Mouse (Mus musculus): ENCODE data around the gene Dennd1c.
"Not testable (repeated sequence)": the region's sequence is repeated elsewhere in the genome, so short reads cannot be mapped to it uniquely, and the experiment has no call there.

The Dennd1c gene

DNA sequence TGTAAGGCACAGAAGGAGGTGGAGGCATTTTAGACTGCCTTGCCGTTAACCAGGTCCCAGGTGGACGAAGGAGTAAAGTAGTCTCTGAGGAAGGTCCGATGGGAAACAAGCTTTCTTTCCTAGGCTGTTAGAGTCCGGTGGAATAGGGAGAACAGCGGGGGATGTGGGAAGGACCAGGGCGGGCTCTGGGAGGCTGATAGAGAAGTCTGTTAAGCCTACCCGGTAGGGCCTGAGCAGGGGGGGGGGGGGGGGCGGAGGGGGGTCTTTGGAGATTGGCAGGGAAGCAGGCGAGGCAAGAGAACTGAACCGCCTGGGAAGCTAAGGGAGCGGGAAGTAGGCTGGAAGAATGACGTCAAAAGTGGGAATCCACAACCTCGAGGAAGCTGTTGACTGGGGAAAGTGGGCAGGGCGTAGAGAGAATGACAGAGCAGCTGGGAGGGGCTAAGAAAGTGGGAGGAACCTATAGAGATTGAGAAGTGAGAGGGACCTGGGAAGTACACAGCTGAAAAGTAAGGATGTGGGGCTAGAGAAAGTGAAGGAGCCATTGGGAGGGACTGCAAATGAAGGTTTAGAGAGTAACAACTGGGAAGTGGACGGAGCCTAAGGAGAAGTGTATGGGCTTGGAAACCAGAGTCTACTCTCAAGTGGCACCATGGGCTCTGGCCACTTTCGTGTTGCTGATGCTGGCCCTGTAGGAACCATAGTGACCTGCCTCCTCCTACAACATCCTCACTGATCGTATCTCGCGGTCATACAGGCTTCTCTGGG lies 17.7 kb upstream of the Dennd1c start:
- DNase-seq (ENCODE audit: low spot score): peak; percentile 6

DNA sequence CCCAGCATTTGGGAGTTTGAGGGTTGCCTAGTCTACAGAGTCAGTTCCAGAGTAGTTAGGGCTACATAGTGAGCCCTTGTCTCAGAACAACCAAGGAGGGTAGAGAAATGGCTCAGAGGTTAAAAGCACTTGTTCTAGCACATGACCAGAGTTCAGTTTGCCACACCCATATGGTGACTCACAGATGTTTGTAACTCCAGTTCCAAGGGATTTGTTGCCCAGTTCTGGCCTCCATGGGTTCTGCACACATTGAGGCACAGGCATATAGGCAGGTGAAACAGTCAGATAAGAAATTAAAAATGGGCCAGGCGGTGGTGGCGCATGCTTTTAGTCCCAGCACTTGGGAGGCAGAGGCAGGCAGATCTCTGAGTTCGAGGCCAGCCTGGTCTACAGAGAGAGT lies 15.9 kb upstream of the Dennd1c start:
- DNase-seq (ENCODE audit: low spot score): no peak

DNA sequence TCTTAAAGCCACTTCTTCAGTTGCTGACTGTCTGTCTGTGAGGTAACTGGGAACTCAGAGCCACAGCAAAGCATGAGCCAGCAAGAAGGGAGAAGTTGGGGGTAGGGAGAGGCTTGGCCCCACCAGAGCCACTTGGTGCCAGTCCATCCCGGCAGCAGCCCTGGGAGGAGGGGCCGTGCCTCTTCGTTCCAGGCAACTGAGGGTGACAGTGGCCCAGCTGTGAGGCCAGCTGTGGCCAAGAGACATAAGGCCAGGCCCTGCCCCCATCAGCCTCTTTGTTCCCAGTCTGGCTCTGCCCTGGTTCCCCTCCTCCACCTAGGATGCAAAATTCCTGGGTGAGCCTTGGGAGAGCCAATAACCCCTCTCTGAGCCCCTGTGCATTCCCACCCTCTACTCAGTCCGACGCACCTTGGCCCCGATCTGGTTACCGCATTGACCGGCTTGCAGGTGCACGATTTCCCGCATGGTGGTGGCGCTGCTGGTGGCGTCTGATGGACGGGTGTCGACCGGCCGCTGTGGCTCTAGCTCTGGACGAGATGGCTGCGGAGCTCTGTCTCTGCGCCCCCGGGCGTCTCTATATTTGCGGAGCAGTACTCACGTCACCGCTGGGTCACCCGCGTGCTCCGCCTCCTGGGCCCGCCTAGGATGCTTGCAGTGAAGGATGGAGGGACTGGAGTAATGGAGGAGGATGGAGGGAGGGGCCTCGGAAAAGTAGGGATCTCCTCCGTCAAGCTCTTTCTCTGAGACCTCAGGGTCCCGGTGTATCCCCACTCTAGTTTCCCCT lies 8.9 kb upstream of the Dennd1c start, which contains the start of gene Tubb4a:
Gene Tubb4a (minus strand): TSS at position 734 of the 784 bp plus-strand sequence.
- DNase-seq (ENCODE audit: low spot score): no peak

DNA sequence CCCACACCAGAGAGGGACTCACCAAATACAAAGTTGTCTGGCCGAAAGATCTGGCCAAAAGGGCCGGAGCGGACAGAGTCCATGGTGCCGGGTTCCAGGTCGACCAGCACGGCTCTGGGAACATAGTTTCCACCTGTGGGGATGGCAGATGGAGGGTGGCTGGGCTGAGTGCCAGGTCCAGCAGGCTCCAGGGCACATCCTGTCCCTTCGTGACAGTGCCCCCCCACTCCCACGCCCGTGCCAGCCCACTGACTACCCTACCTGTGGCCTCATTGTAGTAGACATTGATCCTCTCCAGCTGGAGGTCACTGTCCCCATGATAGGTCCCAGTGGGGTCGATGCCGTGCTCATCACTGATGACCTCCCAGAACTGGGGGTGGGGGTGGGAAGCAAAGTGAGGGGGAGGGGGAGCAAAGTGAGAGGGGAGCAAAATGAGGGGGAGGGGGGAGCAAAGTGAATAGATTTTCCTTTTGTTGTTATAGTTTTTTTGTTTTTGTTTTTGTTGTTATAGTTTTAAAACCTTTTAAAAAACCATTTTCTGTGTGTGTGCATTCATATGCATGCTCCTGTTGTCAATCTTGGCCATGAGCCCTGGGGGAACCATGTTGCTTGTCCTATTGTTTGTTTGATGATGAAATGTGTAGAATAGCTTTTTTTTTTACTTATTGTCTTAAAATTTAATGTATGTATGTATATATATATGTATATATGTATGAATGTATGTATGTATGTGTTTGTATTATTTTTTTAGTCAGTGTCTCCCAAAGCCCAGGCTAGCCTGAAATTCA lies 7.8 kb upstream of the Dennd1c start:
- DNase-seq (ENCODE audit: low spot score): no peak

DNA sequence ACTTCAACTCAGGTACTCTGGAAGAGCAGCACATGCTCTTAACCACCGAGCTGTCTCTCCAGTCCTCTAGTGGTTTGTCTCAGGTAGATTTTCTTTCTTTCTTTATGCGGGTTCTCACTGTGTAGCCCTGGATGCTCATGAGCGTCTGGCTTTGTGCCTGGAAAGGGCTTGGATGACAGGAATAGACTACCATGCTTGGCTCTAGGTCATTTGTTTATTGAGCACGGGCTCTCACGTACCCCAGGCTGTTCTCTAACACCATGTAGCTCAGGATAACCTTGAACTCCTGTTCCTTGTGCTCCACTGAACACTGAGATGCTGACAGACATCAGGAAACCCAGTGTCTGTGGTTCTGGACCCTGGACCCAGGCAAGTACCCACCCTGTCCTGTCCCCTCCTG lies 4.2 kb upstream of the Dennd1c start:
- no peak for DNase-seq (ENCODE audit: low spot score)

DNA sequence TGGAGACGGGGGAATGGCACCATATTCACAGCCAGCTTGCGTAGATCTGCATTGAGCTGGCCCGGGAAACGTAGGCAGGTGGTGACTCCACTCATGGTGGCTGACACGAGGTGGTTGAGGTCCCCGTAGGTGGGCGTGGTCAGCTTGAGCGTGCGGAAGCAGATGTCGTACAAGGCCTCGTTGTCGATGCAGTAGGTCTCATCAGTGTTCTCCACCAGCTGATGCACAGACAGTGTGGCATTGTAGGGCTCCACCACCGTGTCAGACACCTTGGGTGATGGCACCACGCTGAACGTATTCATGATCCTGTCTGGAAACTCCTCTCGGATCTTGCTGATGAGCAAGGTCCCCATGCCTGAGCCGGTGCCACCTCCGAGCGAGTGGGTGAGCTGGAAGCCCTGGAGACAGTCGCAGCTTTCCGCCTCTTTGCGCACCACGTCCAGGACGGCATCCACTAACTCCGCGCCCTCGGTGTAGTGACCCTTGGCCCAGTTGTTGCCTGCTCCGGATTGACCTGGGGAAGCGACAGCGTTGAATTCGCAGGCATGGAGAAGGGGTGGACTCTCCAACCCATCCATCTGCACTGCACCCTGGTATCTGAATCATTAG lies 3.0 kb upstream of the Dennd1c start:
- DNase-seq (ENCODE audit: low spot score): no peak

DNA sequence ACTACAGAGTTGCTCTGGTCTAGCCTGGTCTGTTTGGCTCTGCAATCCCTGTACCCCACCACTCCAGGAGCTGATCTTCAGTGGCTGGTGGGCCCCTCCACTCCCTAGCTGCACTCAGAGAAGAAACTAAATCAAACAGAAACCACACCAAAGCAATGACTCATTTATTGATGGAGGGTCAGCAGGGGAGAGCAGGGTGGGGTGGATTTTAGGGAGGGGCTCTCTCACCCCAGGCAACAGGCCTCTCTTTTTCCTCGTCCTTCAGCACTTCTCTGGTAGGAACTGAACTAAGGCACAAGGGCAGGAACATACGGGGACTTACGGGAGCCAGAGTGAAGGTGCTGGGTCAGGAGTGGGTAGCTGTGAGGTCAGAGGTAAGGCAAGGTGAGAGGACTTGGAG lies 1.6 kb upstream of the Dennd1c start:
- DNase-seq (ENCODE audit: low spot score): no peak

DNA sequence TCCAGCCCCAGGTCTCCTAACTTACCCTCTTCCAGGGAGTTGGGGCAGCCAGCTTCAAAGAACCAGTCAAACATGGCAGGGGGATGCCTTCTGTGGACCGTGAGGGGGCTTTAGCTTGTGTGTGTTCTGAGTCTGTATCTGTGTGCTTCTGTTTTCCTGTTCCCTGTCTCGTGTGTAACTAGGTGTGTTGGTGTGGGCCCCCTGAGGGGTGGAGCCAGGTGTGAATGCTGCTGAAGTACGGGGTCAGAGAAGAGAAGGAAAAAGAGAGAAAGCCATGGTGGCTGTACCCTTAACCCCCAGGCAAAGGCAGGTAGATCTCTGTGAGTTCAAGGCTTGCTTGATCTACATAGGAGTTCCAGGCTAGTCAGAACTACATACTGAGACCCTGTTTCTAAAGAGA lies 1.4 kb downstream of the Dennd1c start:
- DNase-seq (ENCODE audit: low spot score): no peak

DNA sequence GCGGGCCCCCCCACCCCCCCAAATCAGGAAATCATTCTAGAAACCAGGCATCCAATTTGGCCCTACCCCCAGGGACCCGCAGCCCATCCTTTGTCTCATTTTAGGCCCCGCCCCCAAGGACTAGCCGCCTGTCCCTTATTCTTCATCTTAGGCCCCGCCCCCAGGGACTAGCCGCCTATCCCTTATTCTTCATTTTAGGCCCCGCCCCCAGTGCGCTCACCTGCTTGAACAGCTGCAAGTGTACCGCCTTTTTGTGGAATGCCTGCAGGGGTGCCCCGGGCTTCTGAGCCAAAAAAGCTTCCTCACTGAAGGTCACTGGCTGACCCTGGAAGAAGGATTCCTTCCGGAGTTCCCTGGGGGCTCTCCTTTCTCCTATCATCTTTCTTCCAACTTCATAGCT lies 7.6 kb downstream of the Dennd1c start:
- no peak for DNase-seq (ENCODE audit: low spot score)

DNA sequence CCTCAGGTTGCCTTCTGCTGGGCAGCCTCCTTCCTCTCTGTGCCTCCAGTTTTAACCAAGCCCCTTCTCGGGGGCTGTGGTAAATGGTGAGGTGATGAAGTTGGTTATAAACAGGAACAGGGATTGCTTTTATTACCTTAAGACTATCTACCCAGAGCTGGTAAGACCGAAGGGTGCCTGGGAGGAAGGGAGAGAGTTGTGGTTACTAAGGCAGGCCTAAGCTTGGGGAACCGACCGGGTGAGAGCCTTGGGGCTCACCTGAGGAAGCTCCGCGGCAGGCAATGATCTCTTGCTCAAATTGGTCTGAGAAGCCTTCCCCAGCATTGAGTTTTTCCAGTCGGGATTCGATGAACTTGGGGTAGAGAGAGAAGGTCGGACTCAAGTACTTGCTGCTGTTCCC lies 8.0 kb downstream of the Dennd1c start:
- no peak for DNase-seq (ENCODE audit: low spot score)

DNA sequence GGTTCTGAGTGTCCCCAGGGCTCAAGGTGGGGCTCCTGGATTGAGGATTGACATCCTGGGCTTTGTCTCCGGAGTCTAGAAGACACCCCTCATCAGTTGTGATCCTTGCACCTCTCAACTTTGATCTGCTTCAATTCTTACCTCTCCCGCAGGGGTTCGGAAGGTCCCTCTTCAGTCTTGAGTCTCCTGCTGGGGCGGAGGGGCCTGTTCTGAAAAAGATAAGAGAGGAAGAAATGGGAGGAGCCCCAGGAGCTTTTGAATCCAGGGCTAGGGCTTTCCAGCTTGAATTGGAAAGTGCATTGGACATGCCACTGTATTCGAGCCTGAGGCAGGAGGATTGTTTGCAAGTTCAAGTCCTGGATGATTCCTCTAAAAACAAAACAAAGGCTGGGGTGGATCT lies 11.4 kb downstream of the Dennd1c start:
- DNase-seq (ENCODE audit: low spot score): no peak

DNA sequence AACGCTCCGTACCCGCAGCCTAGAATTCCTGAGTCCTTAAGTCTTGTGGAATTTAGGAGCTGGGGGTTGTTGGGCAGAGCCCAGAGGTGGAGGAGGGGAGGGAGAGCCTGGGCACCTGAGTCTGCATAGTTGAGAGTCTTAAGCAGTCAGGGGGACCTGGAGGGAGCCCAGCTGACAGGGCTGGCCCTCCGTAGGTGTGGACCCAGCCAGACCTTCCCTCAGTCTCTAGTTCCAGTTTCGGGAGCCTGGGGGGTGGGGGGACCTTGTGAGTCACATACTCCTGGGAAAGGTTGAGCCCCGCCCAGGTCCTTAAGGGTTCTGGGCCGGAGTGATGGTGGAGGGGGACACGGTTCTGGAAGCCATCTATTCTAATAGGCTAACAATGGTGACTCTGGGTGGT lies 15.3 kb downstream of the Dennd1c start:
- DNase-seq (ENCODE audit: low spot score): no peak

DNA sequence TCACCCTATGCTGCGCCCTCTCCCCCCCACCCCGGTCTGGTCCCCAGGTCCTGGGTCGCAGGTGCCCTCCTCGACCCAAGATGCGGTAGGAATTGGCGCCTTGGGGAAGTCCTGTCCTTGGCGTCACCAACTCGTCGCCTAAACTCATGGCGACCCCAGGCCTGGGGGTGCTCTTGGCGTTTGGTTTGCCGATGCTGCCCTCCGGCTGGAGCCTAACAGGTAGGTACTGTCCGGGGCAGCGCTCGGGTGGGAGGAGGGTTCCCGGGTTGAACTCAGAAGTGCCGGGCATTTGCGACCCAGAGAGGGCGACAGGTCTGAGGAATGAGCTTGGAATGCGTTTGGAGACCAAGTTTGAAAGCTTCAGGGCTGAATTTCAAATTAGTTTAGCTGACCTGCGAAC lies 15.8 kb downstream of the Dennd1c start:
- no peak for DNase-seq (ENCODE audit: low spot score)

DNA sequence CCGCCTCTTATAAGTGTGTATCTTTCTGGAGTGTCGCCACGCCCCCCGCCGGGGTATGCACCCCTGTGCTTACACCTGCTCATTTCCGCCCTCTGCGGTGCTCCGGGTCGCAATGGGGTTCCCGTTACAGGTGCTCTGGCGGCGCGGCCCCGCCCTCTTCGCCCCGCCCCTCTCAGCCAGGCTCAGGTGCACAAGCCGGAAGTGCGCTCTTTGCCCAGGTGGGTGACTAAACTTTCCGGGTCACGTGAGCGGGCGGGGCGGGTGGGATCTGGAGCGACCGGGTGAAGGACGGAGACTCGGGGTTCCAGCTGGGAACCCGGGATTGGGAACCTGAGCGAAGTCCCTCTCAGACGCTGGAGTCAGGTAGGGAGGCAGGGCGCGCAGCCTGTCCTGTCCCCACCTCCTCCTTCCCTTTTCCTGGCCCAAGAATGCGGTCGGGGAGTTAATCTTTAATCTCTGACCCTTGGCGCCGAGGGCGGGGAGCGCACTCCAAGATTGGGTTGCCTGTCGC lies 16.2 kb downstream of the Dennd1c start:
- no peak for DNase-seq (ENCODE audit: low spot score)

DNA sequence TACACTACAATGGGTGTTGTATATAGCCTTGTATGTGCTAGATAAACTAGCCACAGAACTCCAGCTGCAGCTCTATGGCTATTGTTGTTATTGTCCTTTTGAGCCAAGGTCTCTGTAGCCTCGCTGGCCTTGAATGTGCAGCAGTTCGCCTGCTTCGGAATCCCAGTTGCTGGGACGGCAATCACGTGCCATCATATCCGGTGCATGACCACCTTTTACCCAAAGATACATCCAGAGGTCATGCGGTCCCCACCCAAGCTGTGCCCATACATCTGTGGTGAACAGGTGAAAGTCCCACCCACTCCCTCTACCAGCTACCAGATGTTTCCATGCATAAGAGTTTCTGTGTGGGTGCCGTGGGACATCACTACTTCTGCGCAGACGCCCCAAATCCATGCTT lies 17.2 kb downstream of the Dennd1c start:
- DNase-seq (ENCODE audit: low spot score): peak; percentile 59

DNA sequence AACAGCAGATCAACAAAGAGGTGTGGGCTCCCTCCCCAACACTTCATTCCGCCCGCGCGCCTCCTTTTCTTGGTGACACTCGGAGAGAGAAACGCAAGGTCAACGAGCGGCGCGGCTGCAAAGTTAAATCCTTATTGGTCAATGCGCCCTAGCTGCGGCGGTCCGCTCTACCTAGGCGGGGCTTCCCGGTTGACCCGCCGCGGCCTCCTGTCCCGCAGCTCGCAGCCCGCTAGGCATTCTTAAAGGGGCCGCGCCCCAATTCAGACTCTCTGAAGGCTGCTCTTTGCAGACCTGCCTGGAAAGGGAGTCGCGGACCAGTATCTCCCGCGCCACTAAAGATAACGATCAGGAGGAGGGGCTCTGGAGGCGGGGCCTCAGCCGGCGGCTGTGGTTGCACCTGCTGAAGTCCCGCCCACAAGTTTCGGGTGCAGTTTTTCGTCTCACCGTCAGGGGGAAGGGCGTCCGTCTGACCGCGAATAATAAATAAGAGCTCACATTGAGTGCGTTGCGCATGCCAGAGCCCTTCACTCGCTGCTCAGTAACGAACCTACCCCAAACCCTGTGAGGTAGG lies 18.0 kb downstream of the Dennd1c start:
- DNase-seq (ENCODE audit: low spot score): peak; percentile 94

DNA sequence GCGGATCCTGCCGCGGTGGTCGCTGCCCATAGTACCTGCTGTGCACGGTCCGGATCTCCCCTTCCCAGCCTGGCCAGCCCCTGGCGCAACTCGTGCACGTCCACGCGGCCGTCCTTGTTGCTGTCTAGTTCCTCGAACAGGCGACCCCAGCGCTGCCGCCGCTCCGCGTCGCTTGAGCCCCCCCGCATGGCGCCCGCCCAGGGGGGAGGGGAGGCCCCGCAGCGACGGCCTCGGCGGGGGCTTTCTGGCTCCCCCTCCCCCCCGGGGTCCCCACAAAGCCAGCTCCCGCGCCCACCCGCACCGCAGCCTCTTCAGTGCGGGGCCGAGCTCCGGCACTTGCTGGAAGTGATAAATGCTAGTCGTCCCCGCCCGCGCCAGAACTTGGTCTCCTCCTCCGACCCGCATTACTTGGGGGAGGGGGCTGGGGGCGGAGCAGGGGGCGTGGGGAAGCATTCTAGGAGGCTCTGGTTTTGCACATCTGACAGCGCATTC lies 18.8 kb downstream of the Dennd1c start, which contains the start of gene Slc25a23:
Gene Slc25a23 (minus strand): TSS at position 378 of the 492 bp plus-strand sequence.
- DNase-seq (ENCODE audit: low spot score): peak; percentile 66

DNA sequence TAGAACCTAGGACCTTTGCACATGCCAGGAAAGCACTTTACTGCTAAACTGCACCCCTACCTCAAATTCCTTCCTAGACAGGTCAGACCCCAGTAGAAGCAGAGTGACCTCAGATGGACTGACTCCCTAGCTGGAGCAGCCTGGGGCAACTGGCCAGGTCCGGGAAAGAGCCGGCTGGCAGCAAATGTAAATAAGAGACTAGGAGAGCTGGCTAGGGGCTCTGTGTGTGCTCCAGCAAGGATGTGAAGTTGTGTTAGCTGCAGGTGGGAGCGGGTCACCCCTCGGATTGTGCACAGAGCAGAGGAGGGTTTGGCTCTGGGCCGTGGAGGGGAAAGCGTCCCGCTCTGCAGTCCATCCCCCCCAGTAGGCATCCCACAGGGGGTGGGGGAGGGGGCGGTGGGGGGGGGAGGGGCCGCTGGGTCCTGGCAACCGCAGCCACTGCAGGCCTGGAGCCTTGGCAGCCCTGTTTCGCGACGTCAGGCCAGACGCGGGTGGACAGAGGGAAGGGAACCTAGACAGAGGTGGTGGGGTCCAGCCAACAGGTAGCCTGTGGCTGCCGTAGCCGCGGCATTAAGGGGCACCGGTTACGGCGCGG lies 19.3 kb downstream of the Dennd1c start, which contains the start of gene Crb3:
Gene Crb3 (plus strand): TSS at position 215 of the 595 bp plus-strand sequence.
- peak; percentile 34 for DNase-seq (ENCODE audit: low spot score)

DNA sequence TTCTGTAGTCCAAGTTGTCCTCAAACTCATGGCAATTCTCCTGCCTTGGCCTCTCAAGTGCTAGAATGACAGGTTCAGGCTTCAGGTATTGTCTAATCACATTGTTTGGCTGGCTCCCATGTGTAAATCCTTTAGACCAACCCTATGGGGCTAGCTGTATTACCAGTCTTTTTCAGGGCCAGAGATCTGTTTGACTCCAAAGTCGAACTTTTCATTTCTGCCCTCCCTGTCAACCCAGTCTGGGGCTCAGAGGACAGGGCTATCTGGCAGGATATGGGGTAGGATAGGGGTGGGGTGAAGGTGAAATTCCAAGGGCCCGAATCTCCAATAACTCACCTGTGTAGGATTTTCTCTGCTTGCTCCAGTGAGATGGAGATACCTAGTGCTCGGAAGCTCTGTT lies 22.1 kb downstream of the Dennd1c start:
- DNase-seq (ENCODE audit: low spot score): no peak

DNA sequence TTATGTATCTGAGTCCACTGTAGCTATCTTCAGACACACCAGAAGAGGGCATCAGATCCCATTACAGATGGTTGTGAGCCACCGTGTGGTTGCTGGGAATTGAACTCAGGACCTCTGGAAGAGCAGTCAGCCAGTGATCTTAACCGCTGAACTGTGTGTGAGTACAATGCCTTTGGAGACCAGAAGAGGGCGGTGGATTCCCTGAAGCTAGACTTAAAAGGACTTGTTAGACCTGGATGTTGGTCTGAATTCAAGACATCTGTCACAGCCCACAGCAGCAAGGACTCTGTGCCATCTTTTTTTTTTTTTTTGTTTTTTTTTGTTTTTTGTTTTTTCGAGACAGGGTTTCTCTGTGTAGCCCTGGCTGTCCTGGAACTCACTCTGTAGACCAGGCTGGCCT lies 26.6 kb downstream of the Dennd1c start:
- DNase-seq (ENCODE audit: low spot score): not testable (repeated sequence)

DNA sequence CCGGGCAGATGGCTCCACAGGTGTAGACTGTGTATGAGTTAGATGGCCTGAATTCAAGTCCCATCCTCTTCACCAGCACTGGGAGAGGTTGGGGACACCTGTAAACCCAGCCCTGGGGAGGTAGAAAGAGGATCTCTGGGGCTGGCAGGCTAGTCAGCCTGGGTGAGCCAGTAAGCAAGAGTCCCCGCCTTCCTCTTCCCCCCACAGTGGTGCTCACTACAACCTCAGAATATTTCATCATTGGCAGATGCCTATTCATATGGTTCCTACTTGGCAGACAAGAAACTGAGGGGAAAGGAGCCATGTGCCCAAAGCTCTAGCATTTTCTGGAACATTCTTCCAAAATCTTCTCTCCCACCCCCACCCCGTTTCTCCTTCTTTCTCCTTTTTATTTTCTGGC lies 29.5 kb downstream of the Dennd1c start:
- no peak for DNase-seq (ENCODE audit: low spot score)

Data from ovary, adult 18-20 months (tissue).